Mouse (Mus musculus) neural tube, embryonic 15.5 days (tissue): Measurements from ENCODE around the gene Tjap1. TPM values are rescaled to one million over a fixed set of nuclear protein-coding genes. Genes with fewer than 3 reads are reported as not detected.

ENCODE experiments used
- ATAC-seq: fragments of 200-750 bp; cut with Nextera tagmentation; 2 replicates; pipeline ENCODE4 v1.8.0; 2017; ENCODE audit warnings: mild to moderate bottlenecking, moderate TSS enrichment, moderate library complexity; ENCODE audit not compliant: low FRiP score
- H3K27ac ChIP-seq: fragments of 300-500 bp; sonication (generic); replicated peaks from 2 replicates; pipeline ENCODE4 v1.5.1; 2015; ENCODE audit warnings: mild to moderate bottlenecking, inconsistent platforms
- H3K27me3 ChIP-seq: fragments of 300-500 bp; sonication (generic); replicated peaks from 2 replicates; pipeline ENCODE4 v1.6.1; 2015; ENCODE audit warnings: inconsistent platforms
- H3K36me3 ChIP-seq: fragments of 300-500 bp; sonication (generic); 2 replicates; pipeline ENCODE4 v1.6.1; 2015; ENCODE audit warnings: inconsistent platforms
- H3K4me1 ChIP-seq: fragments of 300-500 bp; sonication (generic); 2 replicates; pipeline ENCODE4 v1.6.1; 2015; ENCODE audit warnings: inconsistent platforms
- H3K4me2 ChIP-seq: fragments of 300-500 bp; sonication (generic); 2 replicates; pipeline ENCODE4 v1.6.1; 2015; ENCODE audit warnings: inconsistent platforms, mild to moderate bottlenecking, moderate library complexity
- H3K4me3 ChIP-seq: fragments of 300-500 bp; sonication (generic); replicated peaks from 2 replicates; pipeline ENCODE4 v1.5.1; 2015; ENCODE audit warnings: mild to moderate bottlenecking, inconsistent platforms
- H3K9ac ChIP-seq: fragments of 300-500 bp; sonication (generic); replicated peaks from 2 replicates; pipeline ENCODE4 v1.6.1; 2015; ENCODE audit warnings: mild to moderate bottlenecking, inconsistent platforms
- H3K9me3 ChIP-seq: fragments of 300-500 bp; sonication (generic); replicated peaks from 2 replicates; pipeline ENCODE4 v1.6.1; 2016; ENCODE audit warnings: inconsistent platforms
- WGBS: fragments of 180-500 bp; shearing (Covaris S2); methylation state at CpG from one replicate; pipeline ENCODE4 v1.1.7; 2015; ENCODE audit warnings: mixed read lengths; 5-methylcytosine and 5-hydroxymethylcytosine counted together
- microRNA counts: library from miRNA; unstranded; fragments of <30 nt; microRNA quantifications from one replicate; lab custom pipeline; 2016
- microRNA-seq: library from miRNA; unstranded; fragments of <30 nt; microRNA quantifications from one replicate; pipeline ENCODE4, GENCODE M21; 2017
- polyA plus RNA-seq: library from polyadenylated mRNA; unstranded; fragments of >200 nt; fragmentation: Nextera tagmentation; extraction: Ambion mirVana; gene quantifications from 2 replicates; pipeline ENCODE4 v1.2.1, GENCODE M21; 2015

The Tjap1 gene
- polyA plus RNA-seq, 1 experiment from 2014 or later = 28.6 TPM

DNA sequence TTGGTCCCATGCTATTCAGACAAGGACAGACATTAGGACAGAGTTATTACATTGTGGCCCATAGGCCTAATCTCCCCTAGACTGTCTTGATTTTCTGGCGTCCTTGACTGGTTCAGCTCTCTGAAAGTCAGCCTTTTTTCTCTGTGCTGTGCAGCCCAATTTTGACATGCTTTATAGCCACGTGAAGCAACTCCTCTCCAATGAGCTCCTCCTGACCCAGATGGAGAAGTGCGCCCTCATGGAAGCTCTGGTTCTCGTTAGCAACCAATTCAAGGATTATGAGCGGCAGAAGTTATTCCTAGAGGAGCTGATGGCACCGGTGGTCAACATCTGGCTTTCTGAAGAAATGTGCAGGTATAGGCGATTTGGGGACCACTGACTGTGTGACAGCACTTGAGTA, 55.2 kb downstream of the Tjap1 start:
- H3K9me3 ChIP-seq = no peaks in the 10 kb centered on the region

DNA sequence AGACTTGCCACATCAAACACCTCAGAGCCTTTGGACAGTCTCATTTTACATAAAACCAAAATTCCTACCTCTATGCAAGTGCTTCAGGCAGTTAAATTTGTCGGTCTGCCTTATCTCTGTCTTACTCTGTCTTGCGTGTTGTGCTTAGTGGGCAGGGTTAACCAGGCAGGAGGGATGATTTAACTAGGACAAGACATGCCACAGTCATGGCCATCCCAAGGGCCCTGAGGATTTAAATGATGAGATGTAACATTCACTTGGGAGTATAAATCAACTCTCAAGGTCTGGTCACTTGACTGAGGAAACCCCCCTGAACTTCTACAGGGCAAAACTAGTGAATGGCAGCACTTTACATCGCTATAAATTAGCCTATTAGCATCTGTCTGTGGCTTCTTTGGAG, 61.2 kb downstream of the Tjap1 start:
- Histone ChIP-seq H3K9me3 (no peaks in the 10 kb centered on the region), H3K27ac (no peak overlapping the region), H3K27me3 (no peaks in the 10 kb centered on the region), H3K9ac (no peak overlapping the region), H3K4me1 (no peaks in the 10 kb centered on the region), H3K36me3 (peaks cover 98% of the 10 kb centered on the region), H3K4me2 (no peak overlapping the region), H3K4me3 (no peak overlapping the region)
- ATAC-seq = no peak
- 88% methylated on average over 3 of the region's 3 CpGs for WGBS

More for the DNA sequence above, 55.2 kb downstream of the Tjap1 start:
- H3K4me3 ChIP-seq = no peak overlapping the region
- no peak overlapping the region for H3K4me2 ChIP-seq
- peaks cover 92% of the 10 kb centered on the region for H3K36me3 ChIP-seq
- H3K27ac ChIP-seq = no peak overlapping the region
- no peaks in the 10 kb centered on the region for H3K27me3 ChIP-seq
- 90% methylated on average over 7 of the region's 7 CpGs for WGBS
- ATAC-seq = no peak
- H3K9ac ChIP-seq = no peak overlapping the region
- H3K4me1 ChIP-seq = no peaks in the 10 kb centered on the region

DNA sequence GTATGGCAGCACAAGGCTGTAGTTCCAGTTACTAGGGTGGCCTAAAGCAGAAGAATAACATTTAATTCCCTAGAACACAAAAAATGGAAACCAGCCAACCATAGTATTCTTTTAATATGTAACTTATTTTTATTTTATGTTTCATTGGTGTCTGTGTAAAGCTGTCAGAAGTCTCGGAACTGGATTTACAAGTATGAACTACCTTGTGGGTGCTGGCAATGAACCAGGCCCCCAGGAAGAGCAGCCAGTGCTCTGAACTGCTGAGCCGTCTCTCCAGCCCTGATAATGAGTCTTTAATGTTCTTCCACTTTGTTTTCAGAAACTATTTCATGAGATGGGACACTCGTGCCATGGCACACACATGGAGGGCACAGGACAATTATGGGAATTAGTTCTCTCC, 72.3 kb downstream of the Tjap1 start:
- Histone ChIP-seq H3K9ac (no peak overlapping the region), H3K27ac (no peak overlapping the region), H3K4me2 (no peak overlapping the region), H3K9me3 (no peaks in the 10 kb centered on the region), H3K4me3 (no peak overlapping the region), H3K4me1 (no peaks in the 10 kb centered on the region), H3K36me3 (peaks cover 88% of the 10 kb centered on the region), H3K27me3 (no peaks in the 10 kb centered on the region)
- ATAC-seq = no peak
- WGBS = 97% methylated on average over 3 of the region's 3 CpGs

MicroRNAs encoded within 50 kb of the gene (microRNA counts, 519-probe panel; counts per million panel counts)
- microRNA mmu-miR-693-3p (lab: Ali Mortazavi, UCI) = not detected
- microRNA mmu-miR-693-5p (lab: Ali Mortazavi, UCI) = not detected

Small RNA genes lying within 50 kb of the gene (microRNA-seq; reads per million reads assigned to microRNA genes)
- not detected for gene Mir693

Other genes starting within 250 kb of the Tjap1 start
- 150 and 154 TPM in 2 replicates for gene Mrps18a, start 172.0 kb downstream of the Tjap1 start, polyA plus RNA-seq
- 37.9 and 39.3 TPM in 2 replicates for gene Rsph9, start 138.8 kb downstream of the Tjap1 start, polyA plus RNA-seq
- gene Mad2l1bp, start 129.5 kb downstream of the Tjap1 start, polyA plus RNA-seq = 21.7 and 24.6 TPM in 2 replicates
- 41.3 and 43.5 TPM in 2 replicates for gene Gtpbp2, start 122.0 kb downstream of the Tjap1 start, polyA plus RNA-seq
- gene Polh, start 80.4 kb downstream of the Tjap1 start, polyA plus RNA-seq = 7.9 and 8.8 TPM in 2 replicates
- gene Xpo5, start 80.2 kb downstream of the Tjap1 start, polyA plus RNA-seq = 29.9 and 31.0 TPM in 2 replicates
- gene Polr1c, start 35.0 kb downstream of the Tjap1 start, polyA plus RNA-seq = 73.7 and 76.4 TPM in 2 replicates
- gene Yipf3, start 34.9 kb downstream of the Tjap1 start, polyA plus RNA-seq = 87.8 and 97.8 TPM in 2 replicates
- gene Lrrc73, start 29.5 kb downstream of the Tjap1 start, polyA plus RNA-seq = 13.1 and 15.0 TPM in 2 replicates
- gene Dlk2, start 14.4 kb upstream of the Tjap1 start, polyA plus RNA-seq = 24.7 and 27.4 TPM in 2 replicates
- 9.3 TPM in 2 replicates for gene Abcc10, start 45.3 kb upstream of the Tjap1 start, polyA plus RNA-seq
- 19.0 and 19.9 TPM in 2 replicates for gene Zfp318, start 100.7 kb upstream of the Tjap1 start, polyA plus RNA-seq
- 2.7 and 43.4 TPM in 2 replicates for gene Crip3, start 145.9 kb upstream of the Tjap1 start, polyA plus RNA-seq
- 1.3 TPM in 1 of 2 replicates, not detected in the other for gene Slc22a7, start 155.4 kb upstream of the Tjap1 start, polyA plus RNA-seq
- 5.5 and 7.8 TPM in 2 replicates for gene Ttbk1, start 204.6 kb upstream of the Tjap1 start, polyA plus RNA-seq
- 13.6 and 22.7 TPM in 2 replicates for gene Dnph1, start 213.7 kb upstream of the Tjap1 start, polyA plus RNA-seq